Comparison of ENCODE assay signal across 8 mouse cellular contexts in genomic region chr1:173349946-173350345, GRCm38 (mm10). TPM values are rescaled to one million over a fixed set of nuclear protein-coding genes. Genes with fewer than 3 reads are reported as not detected.
A peak's percentile ranks its signal among the peaks of the same experiment; 100 is the strongest.
DNase-seq lines count a peak whose midpoint lies in the region; ATAC-seq and TF ChIP-seq lines count a peak whose summit lies in the region.

No protein-coding gene starts in this region.

- 3% methylated on average over 6 of the region's 6 CpGs for WGBS in hindbrain, embryonic 10.5 days
- WGBS in limb, embryonic 15.5 days = 4% methylated on average over 6 of the region's 6 CpGs
- WGBS in midbrain, postnatal 0 days = 4% methylated on average over 6 of the region's 6 CpGs

- DNase-seq in CH12.LX (ENCODE audit: extremely low read depth) = peak; percentile 58
- DNase-seq in Muller cell, postnatal 12 days (ENCODE audit: inconsistent ontology term) = peak; percentile 66
- DNase-seq in hindbrain, embryonic 10.5 days (ENCODE audit: low spot score) = peak; percentile 76
- DNase-seq in midbrain, postnatal 0 days (ENCODE audit: low spot score) = peak; percentile 69
- no peak for DNase-seq in layer of hippocampus, adult 9-10 months (ENCODE audit: low spot score)
- DNase-seq in left cerebral cortex, postnatal 10 days (ENCODE audit: extremely low spot score in 1 of 2, low spot score in 2 of 2) = no peak

- no peaks in the 10 kb centered on the region for H3K79me2 ChIP-seq in CH12.LX (replicated peaks; ENCODE audit: control insufficient read depth, extremely low read depth, insufficient read depth, poor library complexity, severe bottlenecking)

- no peak for TF ChIP-seq POLR2A in CH12.LX (IDR thresholded peaks at IDR 0.05; ENCODE audit: low read depth, low read length)

- no peak overlapping the region for H3K9ac ChIP-seq in CH12.LX (ENCODE audit: insufficient read depth, low read depth)
- H3K9ac ChIP-seq in limb, embryonic 15.5 days = no peak overlapping the region
- no peak overlapping the region for H3K9ac ChIP-seq in midbrain, postnatal 0 days (replicated peaks; ENCODE audit: low read length, poor library complexity, severe bottlenecking)

- H3K4me1 ChIP-seq in CH12.LX (ENCODE audit: control insufficient read depth in 1 of 2, insufficient read depth in 2 of 2) = peaks cover 2 to 7% of the 10 kb centered on the region in 2 experiments; a peak in 3 of 4 replicates
- H3K4me1 ChIP-seq in erythroblast, embryonic 14.5 days (ENCODE audit: control insufficient read depth) = peaks cover 89% of the 10 kb centered on the region
- H3K4me1 ChIP-seq in hindbrain, embryonic 10.5 days (replicated peaks) = peaks cover 33% of the 10 kb centered on the region
- 0 out of 2 replicates have a peak, but pooled peaks cover 6% of the 10 kb centered on the region for H3K4me1 ChIP-seq in limb, embryonic 15.5 days
- H3K4me1 ChIP-seq in midbrain, postnatal 0 days (ENCODE audit: insufficient read depth, low read length) = peaks cover 6% of the 10 kb centered on the region; the same call in 1 of the 2 replicates

- H3K27ac ChIP-seq in CH12.LX (ENCODE audit: insufficient read depth, low read depth) = no peak overlapping the region
- H3K27ac ChIP-seq in hindbrain, embryonic 10.5 days = peak overlapping the region; percentile 87
- H3K27ac ChIP-seq in limb, embryonic 15.5 days = no peak overlapping the region
- H3K27ac ChIP-seq in midbrain, postnatal 0 days (ENCODE audit: low read depth, low read length) = no peak overlapping the region

- H3K9me3 ChIP-seq in CH12.LX (replicated peaks; ENCODE audit: low read length) = no peaks in the 10 kb centered on the region
- H3K9me3 ChIP-seq in erythroblast, embryonic 14.5 days (ENCODE audit: control insufficient read depth, low read length) = no peaks in the 10 kb centered on the region
- H3K9me3 ChIP-seq in hindbrain, embryonic 10.5 days = no peaks in the 10 kb centered on the region
- H3K9me3 ChIP-seq in limb, embryonic 15.5 days = no peaks in the 10 kb centered on the region
- H3K9me3 ChIP-seq in midbrain, postnatal 0 days (ENCODE audit: low read length) = no peaks in the 10 kb centered on the region

- ATAC-seq in limb, embryonic 15.5 days (ENCODE audit: insufficient number of reproducible peaks, low FRiP score, low TSS enrichment, low read depth) = no peak
- ATAC-seq in midbrain, postnatal 0 days (ENCODE audit: low FRiP score) = peak; percentile 72

- intact Hi-C loops in left cerebral cortex, postnatal 10 days (cut with DNase I) = no loop called here

- in situ Hi-C loops in CH12.LX (cut with MboI; ENCODE audit: low pct_ligation_motif_present, low pct_unique_long_range_greater_than_20kb, low sequenced_read_pairs) = no loop called here

- no peaks in the 10 kb centered on the region for H3K27me3 ChIP-seq in CH12.LX (replicated peaks)
- H3K27me3 ChIP-seq in erythroblast, embryonic 14.5 days (ENCODE audit: control insufficient read depth) = peaks cover 35% of the 10 kb centered on the region
- 0 out of 2 replicates have a peak, but pooled peaks cover 2% of the 10 kb centered on the region for H3K27me3 ChIP-seq in hindbrain, embryonic 10.5 days (ENCODE audit: insufficient read depth, poor library complexity, severe bottlenecking)
- H3K27me3 ChIP-seq in limb, embryonic 15.5 days = no peaks in the 10 kb centered on the region
- H3K27me3 ChIP-seq in midbrain, postnatal 0 days (ENCODE audit: insufficient read depth, low read length) = no peaks in the 10 kb centered on the region

- TF ChIP-seq EP300 in CH12.LX (IDR thresholded peaks at IDR 0.05; ENCODE audit: low read length) = no peak

- TF ChIP-seq RAD21 in CH12.LX (IDR thresholded peaks at IDR 0.05; ENCODE audit: low read depth, low read length) = no peak

- H3K4me2 ChIP-seq in CH12.LX (ENCODE audit: insufficient read depth, low read depth, poor library complexity, severe bottlenecking) = peak overlapping the region; percentile 97
- 0 out of 2 replicates have a peak overlapping the region, but pooled peaks have one; percentile 5 for H3K4me2 ChIP-seq in limb, embryonic 15.5 days
- H3K4me2 ChIP-seq in midbrain, postnatal 0 days (ENCODE audit: low read depth, low read length, poor library complexity, severe bottlenecking) = peak overlapping the region; percentile 20

- dilution Hi-C loops in CH12.LX (cut with MboI; ENCODE audit: extremely low pct_ligation_motif_present, extremely low pct_unique_long_range_greater_than_20kb, low sequenced_read_pairs) = no loop called here

- H3K36me3 ChIP-seq in CH12.LX (replicated peaks in 1 of 2; ENCODE audit: control insufficient read depth in 1 of 2, insufficient read depth in 1 of 2, low read length in 1 of 2) = no peaks in the 10 kb centered on the region
- peaks cover 17% of the 10 kb centered on the region for H3K36me3 ChIP-seq in erythroblast, embryonic 14.5 days (ENCODE audit: control insufficient read depth)
- H3K36me3 ChIP-seq in hindbrain, embryonic 10.5 days = peaks cover 6% of the 10 kb centered on the region
- no peaks in the 10 kb centered on the region for H3K36me3 ChIP-seq in limb, embryonic 15.5 days
- peaks cover 12% of the 10 kb centered on the region; the same call in 1 of the 2 replicates for H3K36me3 ChIP-seq in midbrain, postnatal 0 days (ENCODE audit: insufficient read depth, low read length)

- no peak for TF ChIP-seq CTCF in CH12.LX (conservative IDR thresholded peaks at IDR 0.05 in 1 of 2, IDR thresholded peaks at IDR 0.05 in 1 of 2; ENCODE audit: low read depth in 2 of 2, low read length in 2 of 2)
- TF ChIP-seq CTCF in midbrain, postnatal 0 days (IDR thresholded peaks at IDR 0.05) = no peak

- H3K4me3 ChIP-seq in CH12.LX (replicated peaks in 1 of 3; ENCODE audit: low read depth in 2 of 3, low read length in 2 of 3, poor library complexity in 1 of 3) = no peak overlapping the region
- H3K4me3 ChIP-seq in erythroblast, embryonic 14.5 days (replicated peaks) = peak overlapping the region; percentile 74
- H3K4me3 ChIP-seq in hindbrain, embryonic 10.5 days = peak overlapping the region; percentile 57
- no peak overlapping the region for H3K4me3 ChIP-seq in limb, embryonic 15.5 days
- no peak overlapping the region for H3K4me3 ChIP-seq in midbrain, postnatal 0 days (ENCODE audit: low read depth, low read length)

TF ChIP-seq in CH12.LX, 34 proteins besides CTCF, POLR2A, EP300 and RAD21:
- TF ChIP-seq SMC3 (IDR thresholded peaks at IDR 0.05; ENCODE audit: low read depth, low read length) = no peak
- peak; percentile 96 for TF ChIP-seq CHD2 (IDR thresholded peaks at IDR 0.05; ENCODE audit: low read length)
- peak; percentile 81; the same call in 1 of the 2 replicates for TF ChIP-seq E2F4 (IDR thresholded peaks at IDR 0.05; ENCODE audit: insufficient replicate concordance, low read depth, low read length)
- no peak for TF ChIP-seq GABPA (IDR thresholded peaks at IDR 0.05; ENCODE audit: insufficient replicate concordance, low read depth, low read length)

RNA-seq across cellular contexts. Expression of gene Aim2, which starts 0.7 kb away (rescaled TPM):
- total RNA-seq in CH12.LX (2012; rRNA removed) = 59.7 and 59.8 TPM in 2 replicates
- 117 and 130 TPM in 2 replicates for total RNA-seq in CH12.LX (2014; rRNA removed)
- 83.7 and 87.0 TPM in 2 replicates for polyA plus RNA-seq in CH12.LX (2012; ENCODE audit: insufficient read length, low read depth)
- 0.06 TPM in 2 replicates for polyA plus RNA-seq in erythroblast, embryonic 14.5 days (2012)
- polyA plus RNA-seq in hindbrain, embryonic 10.5 days (2016; fragmentation: Nextera tagmentation; extraction: Ambion mirVana) = 3.9 and 4.8 TPM in 2 replicates
- polyA plus RNA-seq in limb, embryonic 15.5 days (2015; fragmentation: Nextera tagmentation; extraction: Ambion mirVana) = 1.4 and 1.6 TPM in 2 replicates
- total RNA-seq in midbrain, postnatal 0 days (2014; rRNA removed) = 0.66 and 2.8 TPM in 2 replicates
- polyA plus RNA-seq in midbrain, postnatal 0 days (2015; fragmentation: Nextera tagmentation; extraction: Ambion mirVana) = 0.89 and 1.0 TPM in 2 replicates
- total RNA-seq in left cerebral cortex, postnatal 10 days (2021) = 1 to 10 TPM; 3.7 to 4.9 TPM

RNA-seq across cellular contexts. Expression of gene Ackr1, which starts 16.4 kb away (rescaled TPM):
- not detected in 2 replicates for total RNA-seq in CH12.LX (2012; rRNA removed)
- not detected in 2 replicates for total RNA-seq in CH12.LX (2014; rRNA removed)
- not detected in 2 replicates for polyA plus RNA-seq in CH12.LX (2012; ENCODE audit: insufficient read length, low read depth)
- polyA plus RNA-seq in erythroblast, embryonic 14.5 days (2012) = 1.0 and 1.7 TPM in 2 replicates
- polyA plus RNA-seq in hindbrain, embryonic 10.5 days (2016; fragmentation: Nextera tagmentation; extraction: Ambion mirVana) = 2.3 and 2.4 TPM in 2 replicates
- 0.45 and 0.81 TPM in 2 replicates for polyA plus RNA-seq in limb, embryonic 15.5 days (2015; fragmentation: Nextera tagmentation; extraction: Ambion mirVana)
- 38.0 and 52.3 TPM in 2 replicates for total RNA-seq in midbrain, postnatal 0 days (2014; rRNA removed)
- 23.1 and 24.1 TPM in 2 replicates for polyA plus RNA-seq in midbrain, postnatal 0 days (2015; fragmentation: Nextera tagmentation; extraction: Ambion mirVana)
- total RNA-seq in left cerebral cortex, postnatal 10 days (2021) = 100 to 1,000 TPM; 111 to 129 TPM

RNA-seq across cellular contexts. Expression of gene Cadm3, which starts 17.5 kb away (rescaled TPM):
- total RNA-seq in CH12.LX (2012; rRNA removed) (not detected in 2 replicates), CH12.LX (2014; rRNA removed) (not detected in 2 replicates)
- not detected in 2 replicates for polyA plus RNA-seq in CH12.LX (2012; ENCODE audit: insufficient read length, low read depth)
- 0.01 and 0.05 TPM in 2 replicates for polyA plus RNA-seq in erythroblast, embryonic 14.5 days (2012)
- 3.9 and 17.7 TPM in 2 replicates for polyA plus RNA-seq in hindbrain, embryonic 10.5 days (2016; fragmentation: Nextera tagmentation; extraction: Ambion mirVana)
- polyA plus RNA-seq in limb, embryonic 15.5 days (2015; fragmentation: Nextera tagmentation; extraction: Ambion mirVana) = 0.60 and 1.1 TPM in 2 replicates
- total RNA-seq in midbrain, postnatal 0 days (2014; rRNA removed) = 547 and 554 TPM in 2 replicates
- polyA plus RNA-seq in midbrain, postnatal 0 days (2015; fragmentation: Nextera tagmentation; extraction: Ambion mirVana) = 53.9 and 60.8 TPM in 2 replicates
- 100 to 1,000 TPM; 503 to 552 TPM for total RNA-seq in left cerebral cortex, postnatal 10 days (2021)

Comparison
In these comparisons a context has a peak if more than half of its experiments do, and no peak if none do; other contexts are left out.
1. DNase-seq: peak in CH12.LX (single experiment), Muller cell, postnatal 12 days (single experiment), hindbrain, embryonic 10.5 days (single experiment) and midbrain, postnatal 0 days (single experiment); none in layer of hippocampus, adult 9-10 months (single experiment) and left cerebral cortex, postnatal 10 days (0 of 2).
2. H3K4me2 ChIP-seq: peak in every context shown above with its lines; median percentile 97 in CH12.LX; 20 in midbrain, postnatal 0 days; 5 in limb, embryonic 15.5 days.
3. H3K4me3 ChIP-seq: peak in erythroblast, embryonic 14.5 days (single experiment) and hindbrain, embryonic 10.5 days (single experiment); none in CH12.LX (0 of 3), limb, embryonic 15.5 days (single experiment) and midbrain, postnatal 0 days (single experiment).
4. RNA of gene Aim2, which starts 0.7 kb away (polyA plus RNA-seq): 83.7 to 87.0 TPM in CH12.LX; 3.9 to 4.8 TPM in hindbrain, embryonic 10.5 days, 1.4 to 1.6 TPM in limb, embryonic 15.5 days, 0.89 to 1.0 TPM in midbrain, postnatal 0 days and 0.06 TPM in erythroblast, embryonic 14.5 days; every median in the first group is over 10 times any median in the second.